ENCODE assay signal across 7 mouse cellular contexts in genomic region chr7:67910528-67910927, GRCm38 (mm10). TPM values are rescaled to one million over a fixed set of nuclear protein-coding genes. Genes with fewer than 3 reads are reported as not detected.
DNase-seq lines count a peak whose midpoint lies in the region; ATAC-seq lines count a peak whose summit lies in the region.

No protein-coding gene starts in this region.

- WGBS in heart, embryonic 11.5 days (ENCODE audit: insufficient replicate concordance), result 18% methylated on average over 10 of the region's 10 CpGs
- 16% methylated on average over 10 of the region's 10 CpGs for WGBS in limb, embryonic 13.5 days

- no peak for ATAC-seq in heart, embryonic 11.5 days (replicated peaks; ENCODE audit: insufficient number of reproducible peaks, low FRiP score, low TSS enrichment)
- ATAC-seq in limb, embryonic 13.5 days (ENCODE audit: low FRiP score, low read depth), result peak; percentile 82
- no peak for ATAC-seq in monocyte, adult 5-6 weeks (replicated peaks; ENCODE audit: insufficient number of reproducible peaks, low FRiP score, low TSS enrichment, poor library complexity, severe bottlenecking)

- no peak overlapping the region for H3K4me3 ChIP-seq in heart, embryonic 11.5 days (ENCODE audit: low read depth, low read length)
- H3K4me3 ChIP-seq in limb, embryonic 13.5 days, result peak overlapping the region; percentile 5; the same call in 1 of the 2 replicates

- peak overlapping the region; percentile 46 for H3K4me2 ChIP-seq in heart, embryonic 11.5 days
- peak overlapping the region; percentile 56 for H3K4me2 ChIP-seq in limb, embryonic 13.5 days (replicated peaks)

- no peaks in the 10 kb centered on the region for H3K27me3 ChIP-seq in heart, embryonic 11.5 days (ENCODE audit: control insufficient read depth, insufficient read depth, low read length)
- H3K27me3 ChIP-seq in limb, embryonic 13.5 days, result no peaks in the 10 kb centered on the region

- peak; percentile 27 to 46 for DNase-seq in right cerebral cortex, postnatal 10 days (ENCODE audit: low spot score in 2 of 2)
- DNase-seq in right cerebral cortex, postnatal 4 days, result no peak
- no peak for DNase-seq in thymus, postnatal 14 days
- DNase-seq in spleen, postnatal 10 days (ENCODE audit: low spot score in 2 of 2), result no peak

- H3K36me3 ChIP-seq in heart, embryonic 11.5 days (ENCODE audit: control insufficient read depth, insufficient read depth, low read length), result no peaks in the 10 kb centered on the region
- no peaks in the 10 kb centered on the region for H3K36me3 ChIP-seq in limb, embryonic 13.5 days

- H3K27ac ChIP-seq in heart, embryonic 11.5 days (ENCODE audit: low read depth, low read length), result peak overlapping the region; percentile 78
- peak overlapping the region; percentile 93; the same call in 1 of the 2 replicates for H3K27ac ChIP-seq in limb, embryonic 13.5 days

- H3K4me1 ChIP-seq in heart, embryonic 11.5 days (ENCODE audit: control insufficient read depth, insufficient read depth, low read length), result peaks cover 11% of the 10 kb centered on the region; the same call in 1 of the 2 replicates
- peaks cover 21% of the 10 kb centered on the region for H3K4me1 ChIP-seq in limb, embryonic 13.5 days

- H3K9ac ChIP-seq in heart, embryonic 11.5 days (ENCODE audit: low read depth, low read length), result no peak overlapping the region
- H3K9ac ChIP-seq in limb, embryonic 13.5 days, result no peak overlapping the region

- no peaks in the 10 kb centered on the region for H3K9me3 ChIP-seq in heart, embryonic 11.5 days (replicated peaks; ENCODE audit: control insufficient read depth, low read length)
- H3K9me3 ChIP-seq in limb, embryonic 13.5 days, result no peaks in the 10 kb centered on the region

RNA-seq across cellular contexts. Expression of gene Igf1r, which starts 42.1 kb away (rescaled TPM):
- 16.1 and 19.3 TPM in 2 replicates for polyA plus RNA-seq in heart, embryonic 11.5 days (2014; fragmentation: Nextera tagmentation; extraction: Ambion mirVana)
- polyA plus RNA-seq in limb, embryonic 13.5 days (2015; fragmentation: Nextera tagmentation; extraction: Ambion mirVana), result 36.8 and 39.4 TPM in 2 replicates
- 7.3 to 13.2 TPM (median 9.1 TPM) in 3 replicates for total RNA-seq in monocyte, adult 5-6 weeks (2017)

Comparison
In these comparisons a context has a peak if more than half of its experiments do, and no peak if none do; other contexts are left out.
1. DNase-seq: peak in right cerebral cortex, postnatal 10 days (2 of 2); none in right cerebral cortex, postnatal 4 days (single experiment), thymus, postnatal 14 days (single experiment) and spleen, postnatal 10 days (0 of 2).